Mouse (Mus musculus) limb, embryonic 12.5 days (tissue): ENCODE data around the gene Gm42791. TPM values are rescaled to one million over a fixed set of nuclear protein-coding genes. Genes with fewer than 3 reads are reported as not detected.
A peak's percentile ranks its signal among the peaks of the same experiment; 100 is the strongest.

Experiments used
- ATAC-seq: fragments of 200-750 bp; cut with Nextera tagmentation; 2 replicates; pipeline ENCODE4 v1.8.0; 2017; ENCODE audit warnings: low read depth, moderate TSS enrichment; ENCODE audit not compliant: insufficient number of reproducible peaks, insufficient read depth, low FRiP score, low TSS enrichment
- H3K27ac ChIP-seq: fragments of 300-500 bp; sonication (generic); 2 replicates; pipeline ENCODE4 v1.5.1; 2016; ENCODE audit warnings: mild to moderate bottlenecking, moderate library complexity
- H3K27me3 ChIP-seq: fragments of 300-500 bp; sonication (generic); 2 replicates; pipeline ENCODE4 v1.6.1; 2016; ENCODE audit warnings: mild to moderate bottlenecking, moderate library complexity
- H3K36me3 ChIP-seq: fragments of 300-500 bp; sonication (generic); 2 replicates; pipeline ENCODE4 v1.6.1; 2016; ENCODE audit warnings: mild to moderate bottlenecking, moderate library complexity
- H3K4me1 ChIP-seq: fragments of 300-500 bp; sonication (generic); replicated peaks from 2 replicates; pipeline ENCODE4 v1.6.1; 2016
- H3K4me2 ChIP-seq: fragments of 300-500 bp; sonication (generic); 2 replicates; pipeline ENCODE4 v1.6.1; 2016; ENCODE audit warnings: mild to moderate bottlenecking, moderate library complexity
- H3K4me3 ChIP-seq: fragments of 300-500 bp; sonication (generic); replicated peaks from 2 replicates; pipeline ENCODE4 v1.5.1; 2016; ENCODE audit warnings: mild to moderate bottlenecking
- H3K9ac ChIP-seq: fragments of 300-500 bp; sonication (generic); replicated peaks from 2 replicates; pipeline ENCODE4 v1.6.1; 2016; ENCODE audit warnings: mild to moderate bottlenecking, moderate library complexity
- H3K9me3 ChIP-seq: fragments of 300-500 bp; sonication (generic); 2 replicates; pipeline ENCODE4 v1.6.1; 2016; ENCODE audit warnings: mild to moderate bottlenecking, moderate library complexity
- WGBS: fragments of 180-500 bp; shearing (Covaris S2); methylation state at CpG from one replicate; pipeline ENCODE4 v1.1.7; 2016; 5-methylcytosine and 5-hydroxymethylcytosine counted together
- polyA plus RNA-seq: library from polyadenylated mRNA; unstranded; fragments of >200 nt; fragmentation: Nextera tagmentation; extraction: Ambion mirVana; gene quantifications from 2 replicates; pipeline ENCODE4 v1.2.1, GENCODE M21; 2016

Gm42791 gene
- polyA plus RNA-seq, 1 experiment from 2014 or later, result 0.99 TPM

DNA sequence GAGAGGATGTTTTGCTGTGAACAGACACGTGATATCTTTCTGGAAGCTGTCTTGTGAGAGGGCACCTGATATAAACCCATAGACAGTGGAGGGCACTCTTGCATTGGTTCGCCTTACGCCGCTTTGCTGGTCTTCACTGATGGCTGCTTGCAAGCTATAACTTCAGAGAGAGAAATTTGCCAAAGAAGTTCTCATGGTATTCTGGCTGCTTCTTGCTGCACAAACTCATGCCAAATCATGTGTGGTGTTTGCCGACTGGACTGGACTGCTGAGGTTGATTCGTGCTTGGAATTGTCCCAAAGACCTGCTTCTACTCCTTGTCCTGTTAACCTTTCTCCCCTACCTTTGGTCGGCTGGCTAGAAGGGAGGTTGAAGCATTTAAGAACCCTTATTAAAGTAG lies 95.6 kb downstream of the Gm42791 start:
- 93% methylated on average over 7 of the region's 7 CpGs for WGBS
- Histone ChIP-seq H3K27ac (no peak overlapping the region), H3K27me3 (no peaks in the 10 kb centered on the region), H3K4me3 (no peak overlapping the region), H3K9ac (no peak overlapping the region), H3K9me3 (no peaks in the 10 kb centered on the region), H3K36me3 (peaks cover 27% of the 10 kb centered on the region), H3K4me1 (peaks cover 16% of the 10 kb centered on the region), H3K4me2 (no peak overlapping the region)
- no peak for ATAC-seq

DNA sequence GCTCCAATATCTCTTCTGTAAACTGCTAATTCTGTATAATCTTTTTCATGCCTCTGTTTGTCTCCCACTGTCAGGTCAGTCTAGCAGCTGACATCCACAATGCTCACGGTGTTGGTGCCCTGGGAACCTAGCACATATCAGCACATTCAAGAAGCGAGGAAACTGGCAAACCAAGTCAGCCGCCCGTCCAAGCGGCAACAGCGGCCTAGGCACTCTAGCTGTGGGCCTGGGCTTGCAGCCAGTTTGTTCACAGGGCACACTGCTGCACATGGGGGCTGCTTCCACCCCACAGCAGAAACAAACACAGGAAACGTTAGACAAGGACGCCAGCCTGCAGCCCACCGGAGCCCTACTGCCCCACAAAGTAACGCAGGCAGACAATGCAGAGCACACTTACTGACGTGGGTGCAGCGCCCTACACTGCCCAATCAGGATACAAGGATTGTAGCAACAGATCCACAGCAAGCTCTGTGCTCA lies 97.0 kb downstream of the Gm42791 start:
- no peak for ATAC-seq
- Histone ChIP-seq H3K27ac (0 out of 2 replicates have a peak overlapping the region, but pooled peaks have one; percentile 25), H3K9me3 (no peaks in the 10 kb centered on the region), H3K4me2 (no peak overlapping the region), H3K27me3 (no peaks in the 10 kb centered on the region), H3K4me3 (no peak overlapping the region), H3K36me3 (peaks cover 25% of the 10 kb centered on the region), H3K4me1 (peaks cover 16% of the 10 kb centered on the region), H3K9ac (no peak overlapping the region)
- WGBS, result 89% methylated on average over 12 of the region's 12 CpGs

DNA sequence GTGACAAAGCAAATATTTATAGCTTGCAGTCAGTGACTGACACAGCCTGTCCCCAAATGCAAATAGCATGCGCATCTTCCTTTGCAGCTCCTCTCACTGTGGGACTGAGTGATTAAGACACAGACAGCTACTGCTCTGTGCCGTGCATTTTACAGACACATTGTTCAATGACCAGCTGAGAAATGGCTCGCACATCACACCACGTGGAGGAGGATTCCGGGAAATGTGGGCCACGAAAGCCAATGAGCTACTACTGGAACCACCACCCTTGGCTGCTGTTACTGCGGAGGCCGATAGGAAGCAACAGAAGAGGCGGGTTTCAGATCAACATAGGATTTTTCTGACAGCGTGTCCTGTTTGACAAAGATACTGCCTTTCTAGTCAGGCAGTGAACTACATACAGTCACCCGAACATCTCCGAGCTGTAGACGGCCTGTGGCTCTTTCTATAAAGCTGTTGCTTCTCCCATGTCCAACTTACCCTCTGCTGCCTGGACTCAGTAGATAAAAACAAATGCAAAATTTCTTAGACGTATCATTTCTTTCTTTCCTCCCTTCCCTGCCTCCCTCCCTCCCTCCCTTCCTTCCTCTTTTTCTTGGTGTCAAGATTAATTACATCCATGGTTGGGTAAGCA lies 97.8 kb downstream of the Gm42791 start:
- peaks cover 33% of the 10 kb centered on the region for H3K36me3 ChIP-seq
- no peak overlapping the region for H3K4me2 ChIP-seq
- no peaks in the 10 kb centered on the region for H3K9me3 ChIP-seq
- peaks cover 16% of the 10 kb centered on the region for H3K4me1 ChIP-seq
- WGBS, result 86% methylated on average over 14 of the region's 14 CpGs
- no peak for ATAC-seq
- no peak overlapping the region for H3K27ac ChIP-seq
- no peaks in the 10 kb centered on the region for H3K27me3 ChIP-seq
- no peak overlapping the region for H3K4me3 ChIP-seq
- no peak overlapping the region for H3K9ac ChIP-seq

DNA sequence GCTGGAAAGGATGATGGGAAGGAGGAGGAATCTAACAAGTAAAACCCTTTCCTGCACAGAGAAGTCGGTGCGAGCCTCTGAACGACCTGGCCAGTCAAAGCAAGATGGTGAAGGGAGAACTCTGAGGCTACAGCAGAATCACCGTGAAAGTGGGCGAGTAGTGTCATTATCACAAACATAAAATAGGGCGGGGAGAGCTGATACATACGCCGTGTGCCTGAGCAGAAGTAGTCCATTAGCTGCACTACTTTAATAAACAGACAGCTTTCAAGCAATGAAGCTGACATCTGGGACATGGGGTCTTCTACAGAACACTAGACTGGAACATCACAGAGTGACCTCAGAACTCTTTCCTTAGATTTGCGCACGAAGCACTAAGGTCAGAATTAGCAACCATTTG lies 98.4 kb downstream of the Gm42791 start:
- Histone ChIP-seq H3K9me3 (no peaks in the 10 kb centered on the region), H3K27ac (no peak overlapping the region), H3K27me3 (no peaks in the 10 kb centered on the region), H3K36me3 (peaks cover 40% of the 10 kb centered on the region), H3K4me1 (peaks cover 16% of the 10 kb centered on the region), H3K4me3 (no peak overlapping the region), H3K4me2 (no peak overlapping the region), H3K9ac (no peak overlapping the region)
- WGBS, result 88% methylated on average over 10 of the region's 10 CpGs
- no peak for ATAC-seq

DNA sequence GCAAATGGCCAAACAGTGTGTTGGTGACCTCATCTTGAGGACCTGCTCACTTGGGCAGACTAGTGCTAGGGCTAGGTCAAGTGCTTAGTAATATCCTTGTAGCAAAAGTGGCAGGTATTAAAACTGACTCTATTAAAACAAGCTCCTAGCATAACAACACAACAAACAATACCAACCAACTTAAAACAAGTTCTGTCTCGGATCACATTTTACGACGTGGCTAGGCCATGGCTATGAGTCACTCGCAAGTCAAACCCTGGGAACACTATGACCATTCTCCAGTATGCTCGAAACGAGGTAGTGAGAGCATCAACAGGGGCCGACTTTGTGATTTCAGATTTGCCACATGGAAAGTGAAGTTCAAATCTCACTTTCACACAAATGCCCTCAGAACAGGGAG lies 99.1 kb downstream of the Gm42791 start:
- WGBS, result 62% methylated on average over 7 of the region's 7 CpGs
- H3K4me1 ChIP-seq, result peaks cover 16% of the 10 kb centered on the region
- peaks cover 40% of the 10 kb centered on the region for H3K36me3 ChIP-seq
- H3K9me3 ChIP-seq, result no peaks in the 10 kb centered on the region
- H3K4me2 ChIP-seq, result no peak overlapping the region
- H3K4me3 ChIP-seq, result no peak overlapping the region
- no peak overlapping the region for H3K9ac ChIP-seq
- H3K27me3 ChIP-seq, result no peaks in the 10 kb centered on the region
- no peak for ATAC-seq
- no peak overlapping the region; the same call in 1 of the 2 replicates for H3K27ac ChIP-seq

DNA sequence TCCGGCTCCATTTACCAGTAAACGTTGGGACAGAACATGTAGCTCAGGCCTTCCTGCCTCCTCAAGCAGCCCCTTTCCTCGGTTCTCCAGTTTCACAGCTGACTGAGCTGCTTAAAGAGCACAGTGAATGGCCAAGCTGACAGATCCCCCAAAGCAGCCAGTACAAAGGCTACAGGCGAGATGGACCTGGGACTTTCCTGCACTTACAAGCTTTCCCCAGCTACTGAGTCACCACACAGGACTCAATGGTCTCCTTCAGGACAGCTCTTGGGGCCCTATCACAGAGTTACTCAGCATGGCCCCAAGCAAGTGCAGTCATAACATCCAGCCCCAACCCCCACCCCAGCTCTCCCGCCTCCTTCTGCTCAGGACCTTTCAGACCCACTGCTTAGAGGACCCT lies 99.9 kb downstream of the Gm42791 start:
- Histone ChIP-seq H3K4me2 (no peak overlapping the region), H3K27ac (peak overlapping the region; percentile 51; the same call in 1 of the 2 replicates), H3K9ac (no peak overlapping the region), H3K4me3 (no peak overlapping the region), H3K4me1 (peaks cover 16% of the 10 kb centered on the region), H3K36me3 (peaks cover 46% of the 10 kb centered on the region), H3K9me3 (no peaks in the 10 kb centered on the region; the same call in 1 of the 2 replicates), H3K27me3 (no peaks in the 10 kb centered on the region)
- ATAC-seq, result no peak
- 57% methylated on average over 5 of the region's 5 CpGs for WGBS

DNA sequence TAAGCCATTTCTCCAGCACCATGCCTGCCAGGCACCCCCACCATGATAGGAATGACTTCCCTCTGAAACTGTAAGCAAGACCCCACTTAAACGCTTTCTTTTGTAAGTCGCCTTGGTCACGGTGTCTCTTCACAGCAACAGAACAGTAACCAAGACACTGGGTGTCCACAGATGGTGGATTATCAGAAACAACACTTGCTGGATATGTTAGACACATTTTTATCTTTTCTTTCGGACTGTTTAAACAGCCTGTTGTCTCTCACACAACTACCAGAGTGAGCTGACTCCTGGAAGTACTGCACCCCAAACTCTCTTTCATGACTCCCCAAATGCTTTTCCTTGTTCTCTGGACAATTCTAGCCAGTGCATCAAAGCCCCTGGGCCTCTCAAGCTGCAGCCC lies 104.7 kb downstream of the Gm42791 start:
- 96% methylated on average over 4 of the region's 4 CpGs for WGBS
- no peak overlapping the region for H3K27ac ChIP-seq
- no peak for ATAC-seq
- peaks cover 8% of the 10 kb centered on the region for H3K4me1 ChIP-seq
- H3K4me2 ChIP-seq, result no peak overlapping the region
- H3K27me3 ChIP-seq, result no peaks in the 10 kb centered on the region
- H3K9ac ChIP-seq, result no peak overlapping the region
- peaks cover 2% of the 10 kb centered on the region; the same call in 1 of the 2 replicates for H3K9me3 ChIP-seq
- peaks cover 68% of the 10 kb centered on the region for H3K36me3 ChIP-seq
- no peak overlapping the region for H3K4me3 ChIP-seq

DNA sequence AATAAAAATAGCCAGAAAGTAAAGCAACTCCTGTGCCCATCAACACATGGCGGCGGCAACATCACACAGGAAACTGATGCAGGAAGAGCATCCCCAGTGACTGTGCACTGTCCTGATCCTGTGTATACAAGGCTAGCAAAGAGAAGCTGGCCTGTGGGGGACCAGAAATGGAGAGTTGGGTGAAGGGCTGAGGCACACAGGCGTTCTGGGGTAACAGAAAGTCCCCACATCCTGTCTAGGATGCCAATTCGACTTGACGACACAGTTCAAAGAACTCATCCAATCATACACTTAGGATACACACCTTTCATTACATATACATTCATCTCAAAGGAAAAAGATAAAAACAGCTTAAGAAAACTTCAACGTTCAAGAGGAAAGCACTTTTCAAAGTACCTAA lies 106.9 kb downstream of the Gm42791 start:
- H3K4me3 ChIP-seq, result no peak overlapping the region
- H3K36me3 ChIP-seq, result peaks cover 71% of the 10 kb centered on the region
- H3K27me3 ChIP-seq, result no peaks in the 10 kb centered on the region
- H3K4me1 ChIP-seq, result no peaks in the 10 kb centered on the region; the same call in 1 of the 2 replicates
- H3K4me2 ChIP-seq, result no peak overlapping the region
- H3K9ac ChIP-seq, result no peak overlapping the region
- H3K27ac ChIP-seq, result no peak overlapping the region
- no peak for ATAC-seq
- peaks cover 2% of the 10 kb centered on the region; the same call in 1 of the 2 replicates for H3K9me3 ChIP-seq
- 89% methylated on average over 6 of the region's 6 CpGs for WGBS

DNA sequence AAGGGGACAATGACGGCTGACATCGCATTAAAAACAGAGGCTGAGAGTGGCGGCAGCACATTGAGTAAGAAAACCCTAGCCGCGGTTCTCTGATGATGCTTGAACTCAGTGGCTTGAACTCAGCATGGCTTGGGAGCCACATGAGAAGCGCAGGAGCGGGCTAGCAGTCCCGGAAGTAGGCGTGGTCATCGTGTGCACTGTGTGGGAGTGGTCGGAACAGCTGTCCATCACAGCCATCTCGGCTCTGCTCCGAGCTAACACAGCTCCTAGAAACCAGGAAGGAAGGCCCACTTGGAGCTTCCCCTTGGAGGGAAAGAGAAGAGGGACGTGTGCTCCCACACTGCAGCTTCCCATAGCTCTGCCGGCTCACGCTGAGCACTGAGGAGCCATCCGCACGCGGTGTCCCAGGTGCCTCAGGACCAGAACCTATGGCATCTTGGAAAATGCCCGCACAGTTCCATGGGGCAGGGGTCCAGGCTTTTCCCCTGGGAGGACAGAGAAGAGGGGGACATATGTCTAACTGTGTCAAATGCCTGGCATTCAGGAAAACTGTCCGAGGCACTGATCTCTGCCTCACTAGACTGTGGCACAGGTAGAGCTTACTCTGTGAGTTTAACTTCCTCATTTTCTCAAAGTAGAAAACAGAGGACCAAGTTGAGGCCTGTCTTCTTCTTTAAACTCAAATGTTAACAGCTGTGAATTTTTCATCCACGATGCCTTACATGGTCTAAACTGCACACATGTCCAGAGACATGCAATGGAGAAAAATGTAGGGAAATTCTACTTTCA lies 108.9 kb downstream of the Gm42791 start:
- no peak overlapping the region for H3K4me3 ChIP-seq
- ATAC-seq, result peak; percentile 88; the same call in 1 of the 2 replicates
- H3K9me3 ChIP-seq, result peaks cover 2% of the 10 kb centered on the region; the same call in 1 of the 2 replicates
- H3K4me1 ChIP-seq, result no peaks in the 10 kb centered on the region; the same call in 1 of the 2 replicates
- peak overlapping the region; percentile 30 for H3K4me2 ChIP-seq
- H3K27me3 ChIP-seq, result no peaks in the 10 kb centered on the region
- no peak overlapping the region for H3K27ac ChIP-seq
- WGBS, result 30% methylated on average over 22 of the region's 22 CpGs
- H3K36me3 ChIP-seq, result peaks cover 60% of the 10 kb centered on the region
- H3K9ac ChIP-seq, result no peak overlapping the region

DNA sequence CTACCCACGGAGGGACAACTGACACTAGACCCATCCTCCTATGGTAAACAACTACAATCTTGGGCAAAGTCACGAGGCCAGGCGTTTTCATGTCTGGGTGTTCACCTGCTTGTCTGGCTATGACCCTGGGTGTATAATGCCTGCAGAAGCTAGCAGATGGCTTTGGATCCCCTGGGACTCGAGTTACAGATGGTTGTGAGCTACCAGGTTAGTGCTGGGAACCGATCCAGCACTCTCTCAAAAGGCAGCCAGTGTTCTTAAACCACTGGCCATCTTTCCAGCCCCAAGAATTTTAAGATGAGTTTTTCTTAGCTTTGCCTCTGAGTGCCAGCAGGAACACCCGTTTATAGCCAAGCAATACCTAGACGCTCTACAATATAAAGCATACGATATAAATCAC lies 111.3 kb downstream of the Gm42791 start:
- Histone ChIP-seq H3K4me3 (no peak overlapping the region), H3K27me3 (no peaks in the 10 kb centered on the region), H3K9me3 (no peaks in the 10 kb centered on the region; the same call in 1 of the 2 replicates), H3K9ac (no peak overlapping the region), H3K4me2 (no peak overlapping the region), H3K4me1 (no peaks in the 10 kb centered on the region; the same call in 1 of the 2 replicates), H3K27ac (no peak overlapping the region), H3K36me3 (peaks cover 62% of the 10 kb centered on the region)
- WGBS, result 88% methylated on average over 8 of the region's 8 CpGs
- ATAC-seq, result no peak

DNA sequence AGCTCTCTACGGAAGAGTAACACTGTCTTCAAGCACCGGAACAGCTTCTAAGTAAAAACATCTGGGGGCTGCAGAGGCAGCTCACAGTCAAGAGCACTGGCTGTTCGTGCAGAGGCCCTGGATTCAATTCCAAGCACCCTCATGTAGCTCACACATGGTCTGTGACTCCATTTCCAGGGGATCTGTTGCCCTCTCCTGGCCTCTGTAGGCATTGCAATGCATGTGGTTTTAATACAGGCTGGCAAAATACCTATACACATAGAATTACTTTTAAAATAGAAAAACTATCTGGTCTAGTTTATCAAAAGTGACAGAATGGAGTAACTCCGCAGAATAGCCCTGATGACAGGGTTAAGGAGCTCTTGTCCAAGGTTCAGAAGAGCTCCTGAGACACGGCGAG lies 115.7 kb downstream of the Gm42791 start:
- Histone ChIP-seq H3K9ac (no peak overlapping the region), H3K4me3 (no peak overlapping the region), H3K9me3 (no peaks in the 10 kb centered on the region; the same call in 1 of the 2 replicates), H3K27me3 (no peaks in the 10 kb centered on the region), H3K36me3 (peaks cover 74% of the 10 kb centered on the region), H3K4me2 (no peak overlapping the region), H3K27ac (no peak overlapping the region), H3K4me1 (no peaks in the 10 kb centered on the region)
- ATAC-seq, result no peak
- 74% methylated on average over 6 of the region's 6 CpGs for WGBS
